Mouse (Mus musculus): Measurements from ENCODE around the gene Lats2. TPM values are rescaled to one million over a fixed set of nuclear protein-coding genes. Genes with fewer than 3 reads are reported as not detected.

The Lats2 gene
- polyA plus RNA-seq, 1 experiment = 35.2 TPM

- Histone ChIP-seq H3K4me1 (ENCODE audit: control insufficient read depth, insufficient read depth, insufficient read length) (no peaks in the 10 kb centered on the region), H3K36me3 (ENCODE audit: control insufficient read depth, insufficient read depth, low read length) (no peaks in the 10 kb centered on the region), H3K27ac (ENCODE audit: insufficient read depth, low read length) (no peak overlapping the region), H3K4me3 (ENCODE audit: extremely low read depth, insufficient read depth, insufficient read length) (no peak overlapping the region), H3K27me3 (ENCODE audit: control insufficient read depth, insufficient read depth, low read length) (no peaks in the 10 kb centered on the region)
- DNase-seq (ENCODE audit: low read depth in 1 of 2, low spot score in 2 of 2) = no peak
- 96% methylated on average over 2 of the region's 2 CpGs for WGBS
- no peak for TF ChIP-seq POLR2A (IDR thresholded peaks at IDR 0.05; ENCODE audit: low read depth, low read length)
- TF ChIP-seq CTCF (IDR thresholded peaks at IDR 0.05; ENCODE audit: extremely low read depth, insufficient read depth, insufficient read length, insufficient replicate concordance) = no peak
Observed at GRCm38 (mm10) chr14:57789311-57789710, 31.1 kb upstream of the Lats2 start.

GRCm38 (mm10) chr14:57787406-57787805 is 29.2 kb upstream of the Lats2 start:
- no peaks in the 10 kb centered on the region for H3K4me1 ChIP-seq (ENCODE audit: control insufficient read depth, insufficient read depth, insufficient read length)
- no peaks in the 10 kb centered on the region for H3K36me3 ChIP-seq (ENCODE audit: control insufficient read depth, insufficient read depth, low read length)
- no peak for DNase-seq (ENCODE audit: low read depth in 1 of 2, low spot score in 2 of 2)
- H3K27ac ChIP-seq (ENCODE audit: insufficient read depth, low read length) = no peak overlapping the region
- no peak for TF ChIP-seq POLR2A (IDR thresholded peaks at IDR 0.05; ENCODE audit: low read depth, low read length)
- no peak for TF ChIP-seq CTCF (IDR thresholded peaks at IDR 0.05; ENCODE audit: extremely low read depth, insufficient read depth, insufficient read length, insufficient replicate concordance)
- H3K4me3 ChIP-seq (ENCODE audit: extremely low read depth, insufficient read depth, insufficient read length) = no peak overlapping the region
- WGBS = 81% methylated on average over 4 of the region's 4 CpGs
- H3K27me3 ChIP-seq (ENCODE audit: control insufficient read depth, insufficient read depth, low read length) = no peaks in the 10 kb centered on the region

- Histone ChIP-seq H3K27ac (ENCODE audit: insufficient read depth, low read length) (peak overlapping the region; percentile 69), H3K27me3 (ENCODE audit: control insufficient read depth, insufficient read depth, low read length) (no peaks in the 10 kb centered on the region), H3K36me3 (ENCODE audit: control insufficient read depth, insufficient read depth, low read length) (no peaks in the 10 kb centered on the region), H3K4me3 (ENCODE audit: extremely low read depth, insufficient read depth, insufficient read length) (no peak overlapping the region), H3K4me1 (ENCODE audit: control insufficient read depth, insufficient read depth, insufficient read length) (peaks cover 23% of the 10 kb centered on the region)
- WGBS = 33% methylated on average over 6 of the region's 6 CpGs
- DNase-seq (ENCODE audit: low read depth in 1 of 2, low spot score in 2 of 2) = peak in 1 of 2 experiments; percentile 55
- TF ChIP-seq POLR2A (IDR thresholded peaks at IDR 0.05; ENCODE audit: low read depth, low read length) (no peak), CTCF (IDR thresholded peaks at IDR 0.05; ENCODE audit: extremely low read depth, insufficient read depth, insufficient read length, insufficient replicate concordance) (no peak)
Observed at GRCm38 (mm10) chr14:57772157-57772815, 14.1 kb upstream of the Lats2 start.

DNA sequence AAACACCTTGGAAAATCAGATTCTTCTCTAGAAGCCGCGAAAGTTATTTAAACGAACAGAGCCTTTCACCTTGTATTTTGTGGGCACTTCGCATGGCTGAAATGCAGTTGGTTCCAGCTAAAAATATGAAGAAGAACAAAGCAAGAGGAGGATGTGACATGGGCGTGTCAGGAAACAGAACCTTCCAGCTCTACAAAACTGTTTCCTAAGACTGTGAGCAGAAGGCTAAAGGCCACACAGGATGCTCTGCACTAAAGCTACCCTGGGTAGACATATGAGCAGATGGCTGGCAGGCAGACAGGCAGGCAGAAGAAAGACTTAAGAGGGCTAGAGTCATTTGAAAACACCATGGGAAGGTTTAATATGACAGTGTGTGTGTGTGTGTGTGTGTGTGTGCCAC is 10.9 kb upstream of the Lats2 start:
- Histone ChIP-seq H3K4me1 (ENCODE audit: control insufficient read depth, insufficient read depth, insufficient read length) (peaks cover 22% of the 10 kb centered on the region), H3K27ac (ENCODE audit: insufficient read depth, low read length) (peak overlapping the region; percentile 78), H3K27me3 (ENCODE audit: control insufficient read depth, insufficient read depth, low read length) (no peaks in the 10 kb centered on the region), H3K36me3 (ENCODE audit: control insufficient read depth, insufficient read depth, low read length) (no peaks in the 10 kb centered on the region), H3K4me3 (ENCODE audit: extremely low read depth, insufficient read depth, insufficient read length) (no peak overlapping the region)
- 18% methylated on average over 5 of the region's 5 CpGs for WGBS
- peak in 1 of 2 experiments; percentile 36 for DNase-seq (ENCODE audit: low read depth in 1 of 2, low spot score in 2 of 2)
- no peak for TF ChIP-seq CTCF (IDR thresholded peaks at IDR 0.05; ENCODE audit: extremely low read depth, insufficient read depth, insufficient read length, insufficient replicate concordance)
- TF ChIP-seq POLR2A (IDR thresholded peaks at IDR 0.05; ENCODE audit: low read depth, low read length) = 0 out of 2 replicates have a peak, but pooled peaks have one; percentile 10

GRCm38 (mm10) chr14:57760447-57761412 is 2.5 kb upstream of the Lats2 start:
- 85% methylated on average over 10 of the region's 10 CpGs for WGBS
- TF ChIP-seq POLR2A (IDR thresholded peaks at IDR 0.05; ENCODE audit: low read depth, low read length) (no peak), CTCF (IDR thresholded peaks at IDR 0.05; ENCODE audit: extremely low read depth, insufficient read depth, insufficient read length, insufficient replicate concordance) (no peak)
- no peaks in the 10 kb centered on the region for H3K36me3 ChIP-seq (ENCODE audit: control insufficient read depth, insufficient read depth, low read length)
- H3K4me3 ChIP-seq (ENCODE audit: extremely low read depth, insufficient read depth, insufficient read length) = no peak overlapping the region
- no peak for DNase-seq (ENCODE audit: low read depth in 1 of 2, low spot score in 2 of 2)
- H3K4me1 ChIP-seq (ENCODE audit: control insufficient read depth, insufficient read depth, insufficient read length) = no peaks in the 10 kb centered on the region
- no peaks in the 10 kb centered on the region for H3K27me3 ChIP-seq (ENCODE audit: control insufficient read depth, insufficient read depth, low read length)
- peak overlapping the region; percentile 33; the same call in 1 of the 2 replicates for H3K27ac ChIP-seq (ENCODE audit: insufficient read depth, low read length)

DNA sequence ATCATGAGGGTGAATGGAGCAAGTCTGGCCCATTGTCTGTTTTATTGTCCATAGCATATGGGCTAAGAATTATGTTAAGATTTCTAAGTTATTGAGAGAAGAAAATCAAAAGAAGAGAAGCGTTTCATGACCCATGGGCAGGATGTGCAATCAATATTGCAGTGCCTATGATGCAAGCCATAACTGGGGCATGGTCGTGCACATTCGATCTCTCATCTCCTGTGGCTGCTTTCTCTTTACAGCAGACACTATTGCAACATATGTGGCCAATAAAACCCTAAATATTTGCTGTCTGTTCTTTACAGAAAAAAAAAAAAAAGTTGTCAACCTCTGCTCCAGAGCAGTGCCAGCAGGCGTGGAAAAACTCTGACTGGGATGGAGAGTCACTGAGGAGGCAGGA is 2.1 kb downstream of the Lats2 start:
- H3K4me1 ChIP-seq (ENCODE audit: control insufficient read depth, insufficient read depth, insufficient read length) = no peaks in the 10 kb centered on the region
- no peak overlapping the region for H3K4me3 ChIP-seq (ENCODE audit: extremely low read depth, insufficient read depth, insufficient read length)
- H3K27me3 ChIP-seq (ENCODE audit: control insufficient read depth, insufficient read depth, low read length) = no peaks in the 10 kb centered on the region
- WGBS = 87% methylated on average over 4 of the region's 4 CpGs
- DNase-seq (ENCODE audit: low read depth in 1 of 2, low spot score in 2 of 2) = no peak
- H3K36me3 ChIP-seq (ENCODE audit: control insufficient read depth, insufficient read depth, low read length) = no peaks in the 10 kb centered on the region
- no peak for TF ChIP-seq POLR2A (IDR thresholded peaks at IDR 0.05; ENCODE audit: low read depth, low read length)
- no peak for TF ChIP-seq CTCF (IDR thresholded peaks at IDR 0.05; ENCODE audit: extremely low read depth, insufficient read depth, insufficient read length, insufficient replicate concordance)
- H3K27ac ChIP-seq (ENCODE audit: insufficient read depth, low read length) = no peak overlapping the region
